Mouse (Mus musculus) hindbrain, embryonic 11.5 days (tissue): ENCODE data around the gene Rbm46. TPM values are rescaled to one million over a fixed set of nuclear protein-coding genes. Genes with fewer than 3 reads are reported as not detected.

Source experiments
- ATAC-seq: fragments of 200-750 bp; cut with Nextera tagmentation; 2 replicates; pipeline ENCODE4 v1.8.0; 2017; ENCODE audit warnings: mild to moderate bottlenecking, moderate TSS enrichment, moderate library complexity; ENCODE audit not compliant: low FRiP score
- DNase-seq: peaks from one replicate; pipeline ENCODE4 v3.0.0-alpha.2; 2015; ENCODE audit warnings: low spot score
- H3K27ac ChIP-seq: fragments of 300-500 bp; sonication (generic); 2 replicates; pipeline ENCODE4 v1.5.1; 2014; ENCODE audit warnings: mild to moderate bottlenecking, low read depth, low read length
- H3K27me3 ChIP-seq: fragments of 300-500 bp; sonication (generic); 2 replicates; pipeline ENCODE4 v1.6.1; 2014; ENCODE audit warnings: mild to moderate bottlenecking, low read length, moderate library complexity, mixed read lengths; ENCODE audit not compliant: control insufficient read depth, insufficient read depth
- H3K36me3 ChIP-seq: fragments of 300-500 bp; sonication (generic); 2 replicates; pipeline ENCODE4 v1.6.1; 2014; ENCODE audit warnings: mild to moderate bottlenecking, low read length, moderate library complexity, mixed read lengths; ENCODE audit not compliant: control insufficient read depth, insufficient read depth
- H3K4me1 ChIP-seq: fragments of 300-500 bp; sonication (generic); replicated peaks from 2 replicates; pipeline ENCODE4 v1.6.1; 2014; ENCODE audit warnings: low read length, mixed read lengths; ENCODE audit not compliant: control insufficient read depth, insufficient read depth
- H3K4me2 ChIP-seq: fragments of 300-500 bp; sonication (generic); replicated peaks from 2 replicates; pipeline ENCODE4 v1.6.1; 2014; ENCODE audit warnings: mild to moderate bottlenecking, low read depth, low read length
- H3K4me3 ChIP-seq: fragments of 300-500 bp; sonication (generic); 2 replicates; pipeline ENCODE4 v1.5.1; 2014; ENCODE audit warnings: low read depth, low read length
- H3K9ac ChIP-seq: fragments of 300-500 bp; sonication (generic); 2 replicates; pipeline ENCODE4 v1.6.1; 2014; ENCODE audit warnings: low read depth, low read length
- H3K9me3 ChIP-seq: fragments of 300-500 bp; sonication (generic); 2 replicates; pipeline ENCODE4 v1.6.1; 2016; ENCODE audit warnings: low read length; ENCODE audit not compliant: control insufficient read depth
- WGBS: fragments of 180-500 bp; shearing (Covaris S2); extraction: QIAGEN DNeasy Blood & Tissue Kit; methylation state at CpG from one replicate; pipeline ENCODE4 v1.1.7; 2014; 5-methylcytosine and 5-hydroxymethylcytosine counted together
- polyA plus RNA-seq: library from polyadenylated mRNA; unstranded; fragments of >200 nt; fragmentation: Nextera tagmentation; extraction: Ambion mirVana; gene quantifications from 2 replicates; pipeline ENCODE4 v1.2.1, GENCODE M21; 2014

Gene Rbm46
- polyA plus RNA-seq, 1 experiment from 2014 or later: 3.2 TPM

DNA sequence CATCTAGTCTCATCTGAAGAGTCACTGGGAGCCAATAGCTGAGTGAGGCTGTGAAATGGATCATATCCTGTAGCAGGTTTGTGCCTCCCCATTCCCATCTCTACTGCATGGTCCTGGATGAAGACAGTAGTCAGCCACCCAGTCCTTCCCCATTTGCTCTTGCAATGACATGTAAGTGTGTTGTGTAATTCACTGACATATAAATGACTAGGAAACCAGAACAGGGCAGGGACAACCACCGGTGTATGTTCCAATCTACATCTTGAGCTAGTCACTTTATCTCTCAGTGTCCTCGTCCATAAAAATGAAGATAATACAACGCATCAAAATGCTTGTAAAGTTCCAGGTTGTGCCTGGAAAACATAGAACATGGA lies 75.8 kb downstream of the Rbm46 start:
- no peak overlapping the region for H3K4me2 ChIP-seq
- no peak overlapping the region for H3K4me3 ChIP-seq
- H3K4me1 ChIP-seq: no peaks in the 10 kb centered on the region
- H3K9me3 ChIP-seq: no peaks in the 10 kb centered on the region
- 94% methylated on average over 3 of the region's 3 CpGs for WGBS
- H3K9ac ChIP-seq: no peak overlapping the region
- DNase-seq (no peak), ATAC-seq (no peak)
- no peaks in the 10 kb centered on the region for H3K27me3 ChIP-seq
- no peaks in the 10 kb centered on the region for H3K36me3 ChIP-seq
- no peak overlapping the region for H3K27ac ChIP-seq

DNA sequence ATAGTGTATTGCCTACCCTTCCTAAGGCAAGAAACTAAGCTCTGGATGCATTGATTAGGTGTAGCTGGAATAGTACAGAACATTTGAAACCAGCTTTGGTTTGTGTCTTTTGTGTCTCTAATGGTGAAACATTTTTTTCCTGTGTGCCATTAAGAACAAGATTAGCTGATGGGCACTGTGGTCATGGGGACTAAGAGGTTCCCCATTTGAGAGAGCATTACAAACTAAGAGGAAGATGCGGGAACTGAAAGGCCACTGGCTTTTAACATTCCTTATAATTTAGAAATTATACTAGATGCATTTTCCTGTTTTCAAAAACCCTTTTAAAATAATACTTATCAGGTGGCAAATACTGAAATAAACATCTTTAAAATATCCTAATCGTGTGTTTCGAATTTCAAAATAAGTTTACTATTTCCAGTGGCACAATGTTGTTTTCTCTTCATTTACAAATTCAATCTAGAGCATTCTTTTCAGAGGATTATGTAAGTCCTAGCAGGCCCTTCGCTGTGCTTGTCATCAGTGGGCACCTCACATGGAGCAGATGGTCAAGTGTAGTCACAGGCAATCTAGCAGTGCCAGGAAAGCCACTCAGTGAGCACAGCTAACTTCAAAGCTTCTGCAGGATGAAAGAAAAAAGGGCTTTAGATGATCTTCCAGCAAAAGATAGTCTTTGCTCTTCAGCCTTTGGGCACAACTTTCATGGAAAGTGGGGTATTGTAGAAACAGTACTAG lies 76.4 kb downstream of the Rbm46 start:
- DNase-seq: no peak
- no peak overlapping the region for H3K4me2 ChIP-seq
- WGBS: 94% methylated on average over 4 of the region's 4 CpGs

DNA sequence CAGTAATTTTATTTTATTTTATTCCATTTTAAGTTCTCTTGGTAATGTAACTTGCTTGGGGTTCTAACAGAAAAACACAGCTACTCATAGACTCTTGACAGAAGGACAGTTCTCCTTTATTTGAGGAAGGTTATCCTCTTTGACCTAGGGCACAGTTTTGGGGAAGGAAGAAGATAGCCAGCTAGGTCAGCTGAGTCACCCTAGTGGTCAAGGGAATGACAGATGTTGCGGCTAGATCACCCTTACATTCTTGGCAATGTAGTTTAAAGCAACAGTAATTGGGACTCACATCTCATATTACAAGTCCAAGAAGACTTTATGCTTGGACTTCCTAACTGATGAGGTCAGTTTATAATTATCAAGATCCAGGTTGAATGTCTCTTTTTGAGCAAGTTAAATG lies 82.6 kb downstream of the Rbm46 start:
- Histone ChIP-seq H3K9me3 (no peaks in the 10 kb centered on the region), H3K4me2 (no peak overlapping the region), H3K9ac (no peak overlapping the region), H3K36me3 (no peaks in the 10 kb centered on the region), H3K4me1 (no peaks in the 10 kb centered on the region), H3K4me3 (no peak overlapping the region), H3K27me3 (no peaks in the 10 kb centered on the region), H3K27ac (no peak overlapping the region)
- DNase-seq: no peak
- WGBS: 79% methylated on average over 1 of the region's 1 CpGs
- no peak for ATAC-seq

More for the DNA sequence above, 76.4 kb downstream of the Rbm46 start:
- no peak for ATAC-seq
- H3K27me3 ChIP-seq: no peaks in the 10 kb centered on the region
- H3K27ac ChIP-seq: no peak overlapping the region
- H3K9ac ChIP-seq: no peak overlapping the region
- H3K4me3 ChIP-seq: no peak overlapping the region
- H3K9me3 ChIP-seq: no peaks in the 10 kb centered on the region
- no peaks in the 10 kb centered on the region for H3K4me1 ChIP-seq
- no peaks in the 10 kb centered on the region for H3K36me3 ChIP-seq

DNA sequence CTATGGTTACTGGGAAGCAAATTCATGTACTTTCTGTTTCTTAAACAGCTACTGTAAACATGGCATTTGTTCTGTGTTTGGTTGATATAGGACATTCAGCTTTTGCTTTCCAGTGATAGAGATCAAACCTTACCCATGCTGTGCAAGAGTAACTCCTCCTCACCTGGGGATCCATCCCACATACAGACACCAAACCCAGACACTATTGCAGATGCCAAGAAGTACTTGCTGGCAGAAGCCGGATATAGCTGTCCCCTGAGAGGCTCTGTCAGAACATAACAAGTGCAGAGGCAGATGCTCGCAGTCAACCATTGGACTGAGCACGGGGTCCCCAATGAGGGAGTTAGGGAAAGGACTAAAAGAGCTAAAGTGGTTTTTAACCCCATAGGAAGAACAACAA lies 84.6 kb downstream of the Rbm46 start:
- Histone ChIP-seq H3K4me2 (no peak overlapping the region), H3K4me3 (no peak overlapping the region), H3K36me3 (no peaks in the 10 kb centered on the region), H3K4me1 (no peaks in the 10 kb centered on the region), H3K9me3 (no peaks in the 10 kb centered on the region), H3K9ac (no peak overlapping the region), H3K27ac (no peak overlapping the region), H3K27me3 (no peaks in the 10 kb centered on the region)
- no peak for ATAC-seq
- no peak for DNase-seq
- WGBS: 87% methylated on average over 3 of the region's 3 CpGs

Other genes with a start within 250 kb of the Rbm46 start
- gene Lrat, start 27.5 kb upstream of the Rbm46 start, polyA plus RNA-seq: 0.03 TPM in 1 of 2 replicates, not detected in the other
- gene Fgg, start 131.2 kb upstream of the Rbm46 start, polyA plus RNA-seq: not detected in 2 replicates
- gene Fga, start 149.6 kb upstream of the Rbm46 start, polyA plus RNA-seq: 0.14 TPM in 1 of 2 replicates, not detected in the other
- gene Fgb, start 173.4 kb upstream of the Rbm46 start, polyA plus RNA-seq: 0.11 TPM in 1 of 2 replicates, not detected in the other
- gene Plrg1, start 179.0 kb upstream of the Rbm46 start, polyA plus RNA-seq: 133 and 146 TPM in 2 replicates